Mouse (Mus musculus): ENCODE data around the gene Tcea2.

DNA sequence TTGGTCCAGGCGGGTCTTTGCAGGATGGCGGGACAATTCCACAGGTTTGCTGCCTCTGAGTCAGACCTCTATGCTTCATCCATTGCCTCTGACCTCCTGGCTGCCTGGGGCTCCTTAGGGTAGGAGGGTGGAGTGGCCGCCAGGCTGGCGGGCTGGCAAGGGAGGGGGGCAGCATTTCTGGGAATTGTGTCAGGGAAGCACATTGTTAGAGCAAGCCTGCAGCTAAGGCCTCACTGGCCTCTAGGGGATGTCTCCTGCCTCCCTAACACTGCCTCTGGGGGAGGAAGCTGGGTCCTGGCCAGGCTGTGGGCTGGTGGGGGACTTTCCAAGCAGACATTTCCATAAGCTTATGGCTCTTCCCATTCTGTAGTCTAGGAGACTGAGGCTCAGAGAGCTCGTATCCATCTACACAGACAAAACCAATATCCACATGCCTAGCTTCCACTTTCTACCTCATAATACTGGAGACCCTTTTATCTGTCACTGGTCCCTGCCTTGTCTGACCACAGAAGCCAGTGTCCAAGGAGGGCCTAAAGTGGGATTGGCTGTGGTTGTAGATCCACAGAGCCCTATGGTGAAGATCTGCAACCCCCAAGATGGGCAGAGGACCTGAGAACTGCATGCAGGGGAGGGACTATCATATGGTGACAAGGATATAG is 2.9 kb upstream of the Tcea2 start:
- TF ChIP-seq CTCF (IDR thresholded peaks at IDR 0.05; ENCODE audit: borderline replicate concordance, insufficient read depth, low read depth, low read length) = no peak
- TF ChIP-seq POLR2A (IDR thresholded peaks at IDR 0.05; ENCODE audit: borderline replicate concordance, insufficient read depth, low read length) = no peak
